Mouse (Mus musculus) splenic B cell, adult 2 months (primary cell): ENCODE measurements around the gene Gli3.

ENCODE experiments used
- DNase-seq: peaks from one replicate; pipeline ENCODE4 v3.0.0-alpha.2; 2011; ENCODE audit warnings: low read depth, low spot score
- H3K27me3 ChIP-seq: 2 replicates; pipeline ENCODE4 v1.6.1; 2012; ENCODE audit warnings: mild to moderate bottlenecking, low read length, moderate library complexity, mixed read lengths; ENCODE audit not compliant: control insufficient read depth, poor library complexity, insufficient read depth, severe bottlenecking
- H3K36me3 ChIP-seq: 2 replicates; pipeline ENCODE4 v1.6.1; 2012; ENCODE audit warnings: mild to moderate bottlenecking, low read length, moderate library complexity, mixed read lengths; ENCODE audit not compliant: control insufficient read depth, poor library complexity, insufficient read depth, severe bottlenecking

Gli3 gene

DNA sequence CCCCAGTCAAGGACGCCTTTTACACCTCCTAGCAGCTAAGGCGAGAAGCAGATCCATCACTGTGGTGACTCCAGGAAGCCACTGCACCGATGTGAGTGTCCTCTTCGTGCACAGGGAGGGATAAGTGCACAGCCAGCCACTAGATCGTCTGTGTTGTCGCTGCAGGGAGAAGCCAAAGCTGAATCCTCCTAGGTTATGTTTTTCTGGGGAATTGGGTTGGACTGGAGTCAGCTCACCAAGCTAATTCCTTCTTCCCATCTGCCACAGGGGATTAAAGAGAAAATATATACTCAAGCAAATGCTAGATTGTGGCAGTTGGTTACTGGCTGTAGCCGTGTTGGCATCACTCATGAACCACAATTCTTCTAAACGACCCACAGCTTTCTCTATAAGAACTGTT, 61.2 kb downstream of the Gli3 start:
- no peak for DNase-seq
- no peaks in the 10 kb centered on the region for H3K36me3 ChIP-seq
- no peaks in the 10 kb centered on the region for H3K27me3 ChIP-seq

DNA sequence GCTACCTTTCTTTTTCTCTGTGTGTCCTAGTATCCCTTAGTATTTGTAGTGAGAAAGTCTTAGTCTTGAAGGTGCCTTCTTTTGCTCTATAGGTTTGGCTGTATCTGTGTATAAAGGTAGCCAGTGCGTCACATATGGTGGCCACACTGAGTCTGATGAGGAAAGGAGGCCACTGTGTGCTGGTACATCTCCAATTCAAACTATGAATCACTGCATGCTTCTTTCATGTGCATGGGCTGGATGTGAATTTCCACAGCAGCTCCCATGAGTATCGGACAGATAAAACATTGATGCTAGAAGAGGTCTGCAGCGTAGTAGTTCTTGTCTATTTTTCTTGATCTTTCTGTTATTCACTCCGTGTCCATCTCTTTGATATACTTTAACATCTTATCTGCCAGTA, 63.7 kb downstream of the Gli3 start:
- no peak for DNase-seq
- H3K27me3 ChIP-seq: no peaks in the 10 kb centered on the region
- H3K36me3 ChIP-seq: no peaks in the 10 kb centered on the region

DNA sequence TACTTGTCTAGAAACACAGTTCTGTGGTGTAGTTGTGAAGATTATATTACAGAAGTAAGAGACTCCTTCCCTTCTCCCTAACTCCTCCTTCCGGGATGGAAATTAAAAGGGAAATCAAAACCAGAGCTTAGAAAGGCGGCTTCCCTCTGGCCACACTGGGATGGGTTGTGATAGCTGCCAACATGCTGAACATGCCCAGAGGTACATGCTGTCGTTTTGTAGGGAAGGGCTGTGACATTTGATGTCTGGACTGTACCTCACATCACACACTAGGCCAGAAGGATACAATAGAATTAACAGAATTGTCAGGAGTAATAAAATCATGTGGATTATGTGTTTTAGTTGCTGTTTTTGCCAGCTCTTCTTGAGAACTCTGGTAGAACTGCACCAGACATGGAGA, 68.5 kb downstream of the Gli3 start:
- Histone ChIP-seq H3K27me3 (no peaks in the 10 kb centered on the region), H3K36me3 (no peaks in the 10 kb centered on the region)
- no peak for DNase-seq

DNA sequence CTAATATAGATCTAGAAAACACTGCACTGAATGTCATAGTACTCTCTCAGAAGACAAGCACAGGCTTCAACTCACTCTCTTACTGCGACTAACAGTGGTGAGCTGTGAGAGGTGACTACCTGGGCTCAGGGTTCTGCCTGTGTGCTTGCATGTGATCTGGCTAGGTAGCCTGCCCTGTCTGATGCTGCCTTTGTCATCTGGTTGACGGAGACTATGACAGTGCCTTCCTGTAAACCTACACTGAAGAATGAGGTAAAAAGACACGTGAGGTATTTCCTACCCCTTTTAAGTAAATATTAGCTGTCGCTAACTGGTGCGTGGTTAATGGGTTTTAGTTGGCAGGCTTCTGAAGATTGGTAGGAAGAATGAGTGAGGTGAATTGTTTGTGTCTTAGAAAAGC, 74.2 kb downstream of the Gli3 start:
- H3K36me3 ChIP-seq: no peaks in the 10 kb centered on the region
- DNase-seq: no peak
- no peaks in the 10 kb centered on the region; the same call in 1 of the 2 replicates for H3K27me3 ChIP-seq

DNA sequence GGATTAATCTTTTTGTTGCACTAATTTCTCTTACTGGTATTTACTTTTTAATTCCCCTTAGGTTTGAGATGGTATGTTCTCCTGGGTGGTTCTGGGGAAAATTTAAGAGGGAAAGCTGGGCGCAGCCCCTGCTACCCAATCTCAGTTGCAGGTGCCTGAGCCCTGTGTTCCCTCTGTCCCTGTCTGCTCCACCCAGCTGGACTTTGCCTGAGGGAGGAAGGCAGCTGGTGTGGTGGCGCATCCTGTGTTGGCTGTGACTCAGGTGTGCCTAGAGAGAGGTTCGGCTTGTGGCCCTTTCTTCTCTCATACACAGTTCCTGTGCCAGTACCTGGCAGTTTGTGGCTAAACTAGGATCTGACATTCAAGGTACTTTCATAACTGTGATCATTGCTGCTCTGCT, 74.6 kb downstream of the Gli3 start:
- H3K27me3 ChIP-seq: no peaks in the 10 kb centered on the region; the same call in 1 of the 2 replicates
- no peak for DNase-seq

DNA sequence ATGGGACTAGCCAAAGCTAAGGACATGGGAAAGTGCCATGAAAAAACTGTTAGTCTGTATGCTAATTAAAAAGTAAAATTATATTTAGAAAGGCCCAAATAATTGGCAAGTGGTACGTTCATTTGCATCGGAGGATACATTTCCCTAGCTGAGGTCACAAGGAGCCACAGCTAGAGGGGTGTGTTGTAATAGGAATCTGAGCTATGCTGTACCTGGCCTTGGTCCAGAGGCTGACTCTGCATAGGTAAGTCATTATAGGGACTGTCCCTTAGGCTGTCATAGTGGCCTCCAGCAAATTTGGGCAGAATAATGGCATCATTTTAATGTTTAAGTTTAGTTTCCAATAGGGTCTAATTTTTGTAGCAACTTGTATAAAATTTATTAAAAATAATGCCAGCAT, 75.4 kb downstream of the Gli3 start:
- DNase-seq: no peak
- Histone ChIP-seq H3K36me3 (no peaks in the 10 kb centered on the region), H3K27me3 (no peaks in the 10 kb centered on the region; the same call in 1 of the 2 replicates)

More for the DNA sequence above, 74.6 kb downstream of the Gli3 start:
- H3K36me3 ChIP-seq: no peaks in the 10 kb centered on the region

DNA sequence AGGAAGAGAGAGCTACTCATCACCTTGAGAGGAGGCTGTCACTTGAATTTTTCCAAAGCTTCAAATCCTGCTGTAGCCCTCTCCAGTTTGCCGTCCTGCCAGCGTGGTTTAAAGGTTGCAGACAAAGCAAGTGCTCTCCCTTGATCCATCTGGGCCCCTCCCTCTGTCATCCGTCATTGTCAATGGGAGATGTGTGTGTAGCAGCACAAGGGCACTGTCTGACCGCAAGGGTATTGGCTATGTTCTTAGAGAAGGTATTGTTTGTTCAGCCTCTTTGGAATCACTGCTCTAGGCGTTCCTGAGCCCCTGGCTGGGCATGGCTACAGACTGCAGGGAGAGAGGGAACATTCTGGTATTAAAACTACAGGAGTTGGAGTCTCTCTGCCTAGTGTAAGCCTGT, 79.0 kb downstream of the Gli3 start:
- Histone ChIP-seq H3K27me3 (no peaks in the 10 kb centered on the region; the same call in 1 of the 2 replicates), H3K36me3 (no peaks in the 10 kb centered on the region)
- DNase-seq: no peak

DNA sequence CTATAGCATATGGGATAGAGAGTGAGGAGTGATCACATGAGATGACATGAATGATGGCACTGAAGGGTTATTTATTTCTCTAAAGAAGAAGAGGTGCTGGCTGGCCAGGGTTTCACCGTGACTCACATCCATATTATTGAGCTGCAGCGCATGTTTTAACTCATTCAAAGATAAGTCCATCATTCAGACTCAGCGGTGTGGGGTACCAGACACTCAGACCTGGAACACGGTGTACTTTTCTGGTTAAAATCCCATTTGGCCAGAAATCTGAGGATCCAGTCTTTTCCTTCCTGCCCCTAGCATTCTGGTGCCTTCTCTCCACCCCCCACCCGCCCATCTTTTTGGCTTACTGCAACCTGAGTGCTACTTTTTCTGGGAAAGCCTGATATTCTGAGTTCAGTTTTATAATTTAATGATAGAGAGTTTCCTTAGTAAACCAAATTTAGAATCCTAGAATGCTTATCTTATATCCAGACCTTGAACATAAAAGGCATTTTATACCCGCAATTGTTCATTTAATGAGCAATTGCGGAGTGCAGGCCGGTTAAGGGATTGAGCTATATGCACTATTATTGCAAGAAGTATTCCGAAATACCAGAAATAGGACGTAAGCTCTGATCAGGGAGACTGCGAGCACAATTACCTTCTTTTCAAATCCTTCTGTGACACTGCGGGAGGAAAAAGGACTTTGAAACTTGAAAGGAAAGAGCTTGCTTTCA, 80.3 kb downstream of the Gli3 start:
- no peaks in the 10 kb centered on the region for H3K36me3 ChIP-seq
- H3K27me3 ChIP-seq: no peaks in the 10 kb centered on the region
- DNase-seq: no peak

DNA sequence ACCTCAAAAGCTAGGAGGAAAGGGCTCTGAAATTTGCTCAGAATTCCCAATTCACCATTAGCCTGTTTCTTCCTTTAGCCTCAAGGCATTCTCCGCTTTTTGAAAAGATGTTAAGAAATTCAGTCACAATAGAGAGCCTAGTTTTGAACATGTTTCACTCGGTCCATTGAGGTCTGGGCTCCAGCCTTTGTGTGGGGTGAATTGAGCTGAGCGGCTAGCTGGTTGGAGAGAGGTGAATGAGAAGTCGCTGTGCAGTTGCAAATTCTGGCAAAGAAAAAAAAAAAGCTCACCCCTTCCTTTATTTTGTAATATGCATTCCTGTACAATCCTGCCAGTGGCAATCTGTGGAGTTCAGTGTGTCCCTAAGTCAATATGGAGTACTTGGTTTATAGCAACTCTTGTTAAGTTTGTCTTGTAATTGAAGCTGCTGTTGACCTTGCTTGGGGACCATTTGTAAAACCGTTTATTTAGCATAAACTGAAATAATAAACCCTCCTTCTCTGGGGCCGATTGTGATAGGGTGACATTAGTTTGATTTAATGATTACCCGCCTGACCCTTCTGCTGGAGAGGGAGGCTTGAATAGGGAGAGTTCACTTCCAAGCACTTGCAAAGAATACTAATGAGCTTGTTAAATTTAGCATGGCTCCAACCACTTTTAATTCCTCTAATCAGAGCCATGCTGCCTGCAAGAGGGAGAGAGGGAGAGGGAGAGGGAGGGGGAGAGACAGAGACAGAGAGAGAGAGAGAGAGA, 81.0 kb downstream of the Gli3 start:
- DNase-seq: no peak
- no peaks in the 10 kb centered on the region for H3K36me3 ChIP-seq
- H3K27me3 ChIP-seq: no peaks in the 10 kb centered on the region

DNA sequence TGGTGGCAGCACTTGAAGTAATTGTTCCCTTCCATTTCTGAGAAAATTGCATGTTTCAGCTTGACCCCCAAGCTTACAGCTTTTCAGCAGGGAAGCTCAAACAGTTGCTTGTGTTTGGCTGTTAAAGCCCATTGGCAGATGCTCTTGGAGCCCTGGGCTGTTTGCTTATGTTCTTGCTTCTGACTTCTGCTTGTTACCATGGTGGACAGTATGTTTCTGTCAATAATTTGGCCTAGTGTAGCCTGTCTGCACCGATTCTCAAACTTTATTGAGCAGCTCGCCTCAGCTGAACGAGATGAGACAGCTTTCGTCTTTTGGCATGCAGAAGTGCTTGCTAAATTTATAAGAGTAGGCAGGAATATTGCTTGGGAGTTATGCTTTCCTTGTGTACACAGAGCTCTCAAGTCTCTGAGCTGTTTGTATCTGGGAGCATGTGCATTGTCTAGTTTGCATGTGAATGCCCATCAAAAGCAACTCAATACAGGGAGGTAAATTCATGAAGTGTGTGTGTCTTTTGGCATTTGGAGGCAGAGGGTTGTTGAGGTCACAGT, 82.4 kb downstream of the Gli3 start:
- DNase-seq: no peak
- no peaks in the 10 kb centered on the region for H3K36me3 ChIP-seq
- no peaks in the 10 kb centered on the region for H3K27me3 ChIP-seq

DNA sequence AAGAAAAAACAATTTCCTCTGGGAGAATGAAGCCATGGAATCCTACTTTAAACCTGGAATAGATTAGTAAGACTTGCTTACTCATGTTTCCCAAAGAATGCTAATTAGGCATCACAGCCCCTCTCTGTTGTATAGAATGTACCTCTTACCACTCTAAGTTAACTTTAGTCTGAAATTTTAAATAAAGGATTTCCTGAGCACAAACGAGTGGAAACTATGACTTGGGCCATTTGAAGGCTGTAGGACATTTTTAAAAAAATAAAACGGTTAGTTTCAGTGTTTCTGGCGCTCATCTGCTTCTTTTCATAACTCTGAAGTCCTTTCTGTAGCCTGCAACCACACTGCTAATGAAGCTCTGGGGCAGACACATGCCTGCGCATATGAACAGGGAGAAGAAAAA, 83.2 kb downstream of the Gli3 start:
- DNase-seq: no peak

DNA sequence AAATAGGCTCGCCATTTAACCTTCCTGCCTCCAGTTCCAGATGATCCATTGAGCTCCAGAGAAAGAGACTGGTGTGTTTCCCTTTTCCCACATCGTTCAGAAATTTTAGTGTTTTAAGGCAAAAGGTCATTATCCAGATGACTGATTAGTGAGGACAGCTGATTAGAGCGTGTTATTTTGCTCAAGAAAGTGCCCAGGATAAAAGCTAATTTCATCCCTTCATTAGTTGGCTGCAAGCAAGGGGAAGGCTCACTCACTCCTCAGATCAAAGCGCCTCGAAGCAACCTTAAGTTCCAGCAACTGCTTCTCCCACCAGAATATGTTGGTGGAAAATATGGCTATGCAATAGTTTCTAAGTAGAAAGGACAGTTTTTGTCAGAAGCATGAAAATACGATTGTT, 86.4 kb downstream of the Gli3 start:
- H3K27me3 ChIP-seq: no peaks in the 10 kb centered on the region
- DNase-seq: no peak
- no peaks in the 10 kb centered on the region for H3K36me3 ChIP-seq

More for the DNA sequence above, 83.2 kb downstream of the Gli3 start:
- H3K27me3 ChIP-seq: no peaks in the 10 kb centered on the region
- H3K36me3 ChIP-seq: no peaks in the 10 kb centered on the region

DNA sequence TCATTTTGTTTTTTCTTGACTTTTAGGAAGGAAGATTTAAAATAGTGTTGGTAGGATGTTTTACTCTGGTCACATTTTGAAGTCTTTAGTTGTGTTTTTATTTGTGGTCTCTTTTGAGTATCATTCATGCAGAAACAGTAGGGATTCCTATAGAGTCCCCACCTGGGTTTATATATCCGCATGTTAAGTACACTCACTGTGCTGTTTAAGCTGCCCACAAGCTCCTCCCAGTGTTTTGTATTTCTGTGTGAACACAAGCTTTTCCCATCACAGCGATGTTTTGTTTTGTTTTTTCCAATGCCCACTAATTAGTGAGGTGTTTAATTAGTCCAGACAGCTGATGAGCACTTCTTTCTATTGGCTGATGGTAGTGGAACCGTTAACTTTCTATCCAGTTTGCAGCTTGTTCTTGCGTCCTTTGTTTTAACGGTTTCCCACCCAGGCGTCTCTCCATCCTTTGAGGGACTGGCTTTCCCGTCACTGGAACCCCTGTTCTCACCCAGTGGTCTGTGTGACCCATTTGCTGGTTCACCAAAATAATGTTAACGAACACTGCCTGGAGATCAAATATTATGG, 87.1 kb downstream of the Gli3 start:
- DNase-seq: no peak
- Histone ChIP-seq H3K36me3 (no peaks in the 10 kb centered on the region), H3K27me3 (no peaks in the 10 kb centered on the region)

DNA sequence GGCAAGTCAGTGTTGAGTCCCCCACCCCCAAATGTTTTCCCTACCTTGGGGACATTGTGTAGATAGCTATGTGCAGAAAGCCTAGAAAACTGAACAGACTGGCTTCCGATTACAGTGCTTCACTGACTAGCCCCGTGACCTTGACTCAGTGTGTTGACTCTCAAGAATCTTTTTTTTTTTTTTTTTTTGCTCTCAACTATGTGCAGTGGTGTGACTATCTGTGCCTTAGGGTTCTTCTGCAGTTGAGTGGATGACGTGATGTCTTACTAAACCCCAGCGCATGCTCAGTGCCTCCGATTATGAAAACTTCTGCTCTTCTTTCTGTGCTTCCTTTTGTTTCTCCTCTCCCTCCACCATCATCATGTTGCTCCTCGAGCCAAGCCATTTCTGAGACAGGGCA, 87.7 kb downstream of the Gli3 start:
- Histone ChIP-seq H3K27me3 (no peaks in the 10 kb centered on the region), H3K36me3 (no peaks in the 10 kb centered on the region)
- DNase-seq: no peak

DNA sequence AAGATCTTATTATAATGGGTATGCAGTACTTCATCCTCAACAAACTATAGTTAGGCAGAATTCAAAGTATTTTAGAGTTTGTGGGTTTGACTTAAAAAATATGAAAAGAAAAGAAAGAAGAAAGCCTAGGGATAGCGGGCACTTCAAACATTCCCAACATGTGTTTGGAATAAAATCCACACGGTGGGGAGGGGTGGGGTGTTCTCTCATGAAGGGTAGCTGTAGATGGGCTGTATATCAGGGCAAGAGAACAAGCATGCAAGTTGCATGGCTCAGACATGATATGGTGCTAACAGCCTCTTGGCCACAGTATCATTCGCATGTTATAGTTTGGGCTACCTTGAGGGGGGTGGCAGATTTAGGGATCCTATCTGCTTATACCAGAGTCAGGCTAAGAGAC, 89.0 kb downstream of the Gli3 start:
- no peak for DNase-seq
- no peaks in the 10 kb centered on the region for H3K27me3 ChIP-seq
- H3K36me3 ChIP-seq: no peaks in the 10 kb centered on the region
